Mouse (Mus musculus): ENCODE measurements around the gene Slc6a4. TPM values are rescaled to one million over a fixed set of nuclear protein-coding genes. Genes with fewer than 3 reads are reported as not detected.

The Slc6a4 gene
- total and polyA plus RNA-seq, 2 experiments from 2014 or later, result 12.4 to 23.9 TPM

- Histone ChIP-seq H3K4me1 (ENCODE audit: insufficient read depth, low read length) (no peaks in the 10 kb centered on the region), H3K9ac (replicated peaks; ENCODE audit: low read length) (peak overlapping the region; percentile 69), H3K4me3 (ENCODE audit: low read length) (peak overlapping the region; percentile 64), H3K9me3 (ENCODE audit: low read length) (no peaks in the 10 kb centered on the region), H3K36me3 (ENCODE audit: insufficient read depth, low read length) (peaks cover 11% of the 10 kb centered on the region; the same call in 1 of the 2 replicates), H3K27ac (peak overlapping the region; percentile 89), H3K4me2 (ENCODE audit: low read depth, low read length) (peak overlapping the region; percentile 84), H3K27me3 (ENCODE audit: insufficient read depth, low read length) (peaks cover 7% of the 10 kb centered on the region; the same call in 1 of the 2 replicates)
- no peak for TF ChIP-seq CTCF (IDR thresholded peaks at IDR 0.05; ENCODE audit: low read depth)
- ATAC-seq (peak; percentile 16), DNase-seq (ENCODE audit: low spot score) (peak; percentile 12)
- 3% methylated on average over 16 of the region's 16 CpGs for WGBS
Observed at GRCm38 (mm10) chr11:77077792-77078191, 79.4 kb downstream of the Slc6a4 start.

DNA sequence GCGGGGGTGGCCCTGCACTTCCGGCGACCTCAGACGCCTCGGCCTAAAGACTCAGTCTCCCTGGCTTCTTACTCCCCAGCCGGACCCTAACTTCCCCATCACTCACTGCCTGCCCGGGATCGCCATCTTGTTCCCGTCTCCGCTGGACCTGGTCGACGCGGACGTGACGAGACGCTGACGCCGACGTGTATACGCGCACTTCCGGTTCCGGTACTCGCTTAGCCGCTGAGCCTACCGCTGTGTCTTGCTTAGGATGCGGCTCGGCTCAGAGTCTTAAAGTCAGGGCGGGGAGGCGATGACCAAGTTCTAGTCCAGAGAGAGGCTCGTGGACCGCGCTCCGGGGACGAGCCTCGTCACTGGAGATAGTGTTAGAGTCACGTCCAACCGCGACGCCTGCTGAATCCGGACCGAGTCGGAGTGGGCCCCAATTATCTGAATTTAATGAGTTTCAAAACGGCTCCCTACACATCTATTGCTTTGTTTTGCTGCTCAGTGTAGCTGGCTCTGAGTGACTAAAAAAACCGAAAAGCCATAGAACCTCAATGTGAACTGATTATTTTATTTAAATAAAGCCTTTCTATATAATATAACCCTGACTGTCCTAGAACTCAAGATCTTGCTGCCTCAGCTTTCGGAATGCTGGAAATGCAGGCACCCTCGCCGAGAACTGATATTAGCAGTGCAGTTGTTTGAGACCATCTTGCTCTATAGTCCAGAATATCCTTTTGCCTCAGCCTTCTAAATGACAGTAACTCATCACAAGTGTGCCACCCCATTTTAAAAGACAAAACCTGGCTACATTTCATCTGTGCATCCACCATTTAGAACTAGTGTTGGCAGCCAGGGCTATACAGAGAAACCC, 80.1 kb downstream of the Slc6a4 start, which contains the start of gene Nsrp1:
TSS of gene Nsrp1 (minus strand) at position 163 of the 862 bp plus-strand sequence.
- Histone ChIP-seq H3K4me3 (ENCODE audit: low read length) (peak within 1 kb of the TSS; percentile 64), H3K27me3 (ENCODE audit: insufficient read depth, low read length) (peaks cover 7% of the 10 kb centered on the region; the same call in 1 of the 2 replicates), H3K4me1 (ENCODE audit: insufficient read depth, low read length) (no peaks in the 10 kb centered on the region), H3K9me3 (ENCODE audit: low read length) (no peaks in the 10 kb centered on the region), H3K4me2 (ENCODE audit: low read depth, low read length) (peak within 1 kb of the TSS; percentile 84), H3K9ac (replicated peaks; ENCODE audit: low read length) (peak within 1 kb of the TSS; percentile 69), H3K27ac (peak within 1 kb of the TSS; percentile 89), H3K36me3 (ENCODE audit: insufficient read depth, low read length) (peaks cover 11% of the 10 kb centered on the region; the same call in 1 of the 2 replicates)
- DNase-seq (ENCODE audit: low spot score) (peak; percentile 98), ATAC-seq (peak; percentile 99)
- WGBS, result 4% methylated on average over 48 of the region's 48 CpGs
- no peak for TF ChIP-seq CTCF (IDR thresholded peaks at IDR 0.05; ENCODE audit: low read depth)

- TF ChIP-seq CTCF (IDR thresholded peaks at IDR 0.05; ENCODE audit: low read depth), result no peak
- Histone ChIP-seq H3K9me3 (ENCODE audit: low read length) (no peaks in the 10 kb centered on the region), H3K4me2 (ENCODE audit: low read depth, low read length) (no peak overlapping the region), H3K4me1 (ENCODE audit: insufficient read depth, low read length) (no peaks in the 10 kb centered on the region), H3K36me3 (ENCODE audit: insufficient read depth, low read length) (0 out of 2 replicates have a peak, but pooled peaks cover 6% of the 10 kb centered on the region), H3K4me3 (ENCODE audit: low read length) (no peak overlapping the region), H3K9ac (replicated peaks; ENCODE audit: low read length) (no peak overlapping the region), H3K27me3 (ENCODE audit: insufficient read depth, low read length) (peaks cover 7% of the 10 kb centered on the region; the same call in 1 of the 2 replicates), H3K27ac (no peak overlapping the region)
- WGBS, result 97% methylated on average over 1 of the region's 1 CpGs
- ATAC-seq (no peak), DNase-seq (ENCODE audit: low spot score) (no peak)
Observed at GRCm38 (mm10) chr11:77079361-77079760, 81.0 kb downstream of the Slc6a4 start.

MicroRNAs encoded within 50 kb of the gene (microRNA counts, 519-probe panel; counts per million panel counts)
- microRNA mmu-miR-423-3p (3,190 counts per million, percentile 53 among the panel's probes with 10 or more counts), microRNA mmu-miR-423-5p (2,866 counts per million, percentile 44 among the panel's probes with 10 or more counts)

Small RNAs within 50 kb of the gene (microRNA-seq; reads per million reads assigned to microRNA genes)
- 1,027 to 1,577 reads per million in 2 experiments for gene Mir423

Other genes with a start within 250 kb of the Slc6a4 start
- gene Gosr1, start 235.0 kb upstream of the Slc6a4 start, total RNA-seq (2014; rRNA removed), result 29.8 and 40.0 TPM in 2 replicates
- 25.4 and 25.7 TPM in 2 replicates for gene Gosr1, start 235.0 kb upstream of the Slc6a4 start, polyA plus RNA-seq (2015; fragmentation: Nextera tagmentation; extraction: Ambion mirVana)
- gene Cpd, start 151.6 kb upstream of the Slc6a4 start, total RNA-seq (2014; rRNA removed), result 34.7 and 41.3 TPM in 2 replicates
- gene Cpd, start 151.6 kb upstream of the Slc6a4 start, polyA plus RNA-seq (2015; fragmentation: Nextera tagmentation; extraction: Ambion mirVana), result 3.9 and 5.7 TPM in 2 replicates
- 0.26 TPM in 1 of 2 replicates, not detected in the other for gene Tmigd1, start 96.4 kb upstream of the Slc6a4 start, total RNA-seq (2014; rRNA removed)
- gene Tmigd1, start 96.4 kb upstream of the Slc6a4 start, polyA plus RNA-seq (2015; fragmentation: Nextera tagmentation; extraction: Ambion mirVana), result not detected in 2 replicates
- 56.4 and 58.8 TPM in 2 replicates for gene Blmh, start 73.8 kb upstream of the Slc6a4 start, total RNA-seq (2014; rRNA removed)
- gene Blmh, start 73.8 kb upstream of the Slc6a4 start, polyA plus RNA-seq (2015; fragmentation: Nextera tagmentation; extraction: Ambion mirVana), result 123 and 131 TPM in 2 replicates
- 2.2 and 6.4 TPM in 2 replicates for gene Nsrp1, start 79.8 kb downstream of the Slc6a4 start, total RNA-seq (2014; rRNA removed)
- 57.8 and 58.1 TPM in 2 replicates for gene Nsrp1, start 79.8 kb downstream of the Slc6a4 start, polyA plus RNA-seq (2015; fragmentation: Nextera tagmentation; extraction: Ambion mirVana)
- 0.78 and 0.93 TPM in 2 replicates for gene Efcab5, start 190.4 kb downstream of the Slc6a4 start, total RNA-seq (2014; rRNA removed)
- 0.51 and 0.76 TPM in 2 replicates for gene Efcab5, start 190.4 kb downstream of the Slc6a4 start, polyA plus RNA-seq (2015; fragmentation: Nextera tagmentation; extraction: Ambion mirVana)
- 30.1 and 30.3 TPM in 2 replicates for gene Ssh2, start 217.7 kb downstream of the Slc6a4 start, total RNA-seq (2014; rRNA removed)
- gene Ssh2, start 217.7 kb downstream of the Slc6a4 start, polyA plus RNA-seq (2015; fragmentation: Nextera tagmentation; extraction: Ambion mirVana), result 10.1 and 10.9 TPM in 2 replicates

Measured in hindbrain, postnatal 0 days (tissue).